Mouse (Mus musculus): ENCODE results near the gene Gm28845.
"Not testable (repeated sequence)": the region's sequence is repeated elsewhere in the genome, so short reads cannot be mapped to it uniquely, and the experiment has no call there.

The Gm28845 gene

GRCm38 (mm10) chr1:65107654-65108279, 11.6 kb downstream of the Gm28845 start:
- peak; percentile 52 for DNase-seq (ENCODE audit: low read depth)

- DNase-seq (ENCODE audit: low read depth): no peak
Measured at GRCm38 (mm10) chr1:65103273-65103672, 16.1 kb downstream of the Gm28845 start, which contains the start of gene Cryga. TSS of gene Cryga (minus strand) at chr1:65103373.

- DNase-seq (ENCODE audit: low read depth): no peak
Measured at GRCm38 (mm10) chr1:65096953-65097352, 22.4 kb downstream of the Gm28845 start.

GRCm38 (mm10) chr1:65091566-65091965, 27.8 kb downstream of the Gm28845 start:
- DNase-seq (ENCODE audit: low read depth): peak; percentile 64

GRCm38 (mm10) chr1:65090370-65090769, 29.0 kb downstream of the Gm28845 start:
- DNase-seq (ENCODE audit: low read depth): peak; percentile 95

- DNase-seq (ENCODE audit: low read depth): peak; percentile 86
Measured at GRCm38 (mm10) chr1:65088567-65089356, 30.6 kb downstream of the Gm28845 start.

- no peak for DNase-seq (ENCODE audit: low read depth)
Measured at GRCm38 (mm10) chr1:65082188-65082587, 37.2 kb downstream of the Gm28845 start, which contains the start of gene Crygb. TSS of gene Crygb (minus strand) at chr1:65082288.

GRCm38 (mm10) chr1:65075607-65076006, 43.8 kb downstream of the Gm28845 start:
- DNase-seq (ENCODE audit: low read depth): peak; percentile 40

- no peak for DNase-seq (ENCODE audit: low read depth)
Measured at GRCm38 (mm10) chr1:65073589-65073988, 45.8 kb downstream of the Gm28845 start, which contains the start of gene Crygc. TSS of gene Crygc (minus strand) at chr1:65073689.

GRCm38 (mm10) chr1:65067842-65068241, 51.5 kb downstream of the Gm28845 start:
- no peak for DNase-seq (ENCODE audit: low read depth)

GRCm38 (mm10) chr1:65064201-65064600, 55.2 kb downstream of the Gm28845 start:
- no peak for DNase-seq (ENCODE audit: low read depth)

- DNase-seq (ENCODE audit: low read depth): no peak
Measured at GRCm38 (mm10) chr1:65063352-65063751, 56.0 kb downstream of the Gm28845 start, which contains the start of gene Crygd. TSS of gene Crygd (minus strand) at chr1:65063452.

- no peak for DNase-seq (ENCODE audit: low read depth)
Measured at GRCm38 (mm10) chr1:65052140-65052539, 67.2 kb downstream of the Gm28845 start.

GRCm38 (mm10) chr1:65051696-65052095, 67.7 kb downstream of the Gm28845 start:
- no peak for DNase-seq (ENCODE audit: low read depth)

GRCm38 (mm10) chr1:65050952-65051351, 68.4 kb downstream of the Gm28845 start, which contains the start of gene Cryge:
TSS of gene Cryge (minus strand) at chr1:65051149.
- not testable (repeated sequence) for DNase-seq (ENCODE audit: low read depth)

All from 416B (cell line).